ENCODE assay signal across 26 mouse cellular contexts in the genomic region with DNA sequence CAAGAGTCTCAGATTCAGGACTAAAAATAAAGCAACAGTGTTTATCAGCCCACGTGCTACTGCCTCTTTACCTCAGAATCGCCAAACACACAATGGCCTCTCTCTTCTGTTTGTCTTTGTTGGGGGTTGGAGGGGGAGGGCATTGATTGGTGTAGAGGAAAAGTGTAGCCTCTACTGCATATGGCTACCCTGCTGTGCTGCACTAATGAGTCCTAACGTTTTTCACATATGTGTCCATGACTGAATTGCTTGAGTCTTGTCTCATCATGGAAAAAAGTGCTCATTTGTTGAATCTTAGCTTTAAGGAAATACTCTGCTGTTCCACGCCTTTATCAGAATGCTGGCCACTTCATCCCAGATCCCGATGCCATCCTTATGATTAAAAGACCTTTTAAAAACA.
"Had no signal": no experiment of that assay in that cellular context is flagged by ENCODE, and none has a peak within 500 bp of the region (broad histone marks: within the 10 kb centered on the region; RNA-seq: fewer than 3 reads in every experiment).

No protein-coding gene starts in this region.

- ATAC-seq: hindbrain, postnatal 0 days; intestine, embryonic 16.5 days; liver, embryonic 12.5 days had no signal

- H3K4me1 ChIP-seq: hindbrain, embryonic 13.5 days; hindbrain, embryonic 15.5 days; limb, embryonic 15.5 days; liver, embryonic 12.5 days had no signal

- H3K9ac ChIP-seq: heart, embryonic 13.5 days; heart, embryonic 15.5 days; hindbrain, embryonic 13.5 days; hindbrain, embryonic 15.5 days; kidney, embryonic 15.5 days; limb, embryonic 15.5 days; liver, embryonic 12.5 days; liver, embryonic 14.5 days had no signal

- H3K4me2 ChIP-seq: heart, embryonic 11.5 days; heart, embryonic 13.5 days; heart, embryonic 15.5 days; hindbrain, embryonic 13.5 days; hindbrain, embryonic 15.5 days; kidney, embryonic 15.5 days; limb, embryonic 15.5 days; liver, embryonic 12.5 days had no signal

- H3K36me3 ChIP-seq: heart, embryonic 13.5 days; heart, embryonic 15.5 days; hindbrain, embryonic 13.5 days; hindbrain, embryonic 15.5 days; kidney, embryonic 15.5 days; limb, embryonic 15.5 days; liver, embryonic 12.5 days had no signal

- H3K27ac ChIP-seq: gastrocnemius, adult 2 months; heart, adult 2 months; heart, embryonic 13.5 days; heart, embryonic 15.5 days; hindbrain, embryonic 13.5 days; hindbrain, embryonic 15.5 days; hindbrain, postnatal 0 days; kidney, embryonic 15.5 days; kidney, postnatal 0 days; layer of hippocampus, adult 2 months; left cerebral cortex, adult 2 months; limb, embryonic 15.5 days; liver, embryonic 12.5 days; liver, embryonic 14.5 days had no signal

- H3K9me3 ChIP-seq: heart, embryonic 13.5 days; heart, embryonic 15.5 days; hindbrain, embryonic 13.5 days; hindbrain, embryonic 15.5 days; kidney, embryonic 15.5 days; limb, embryonic 15.5 days; liver, embryonic 12.5 days had no signal

- H3K27me3 ChIP-seq: heart, embryonic 13.5 days; heart, embryonic 15.5 days; hindbrain, embryonic 13.5 days; hindbrain, embryonic 15.5 days; kidney, embryonic 15.5 days; limb, embryonic 15.5 days; liver, embryonic 12.5 days had no signal

- DNase-seq: gastrocnemius, adult 2 months; gastrocnemius, postnatal 14 days; gastrocnemius, postnatal 36 days; heart, adult 11 months; heart, adult 2 months; heart, postnatal 14 days; heart, postnatal 36 days; kidney, adult 11 months; kidney, adult 2 months; kidney, adult 9 months; kidney, postnatal 25 days; kidney, postnatal 4 days had no signal

- H3K4me3 ChIP-seq: gastrocnemius, adult 2 months; heart, adult 2 months; heart, embryonic 13.5 days; heart, embryonic 15.5 days; hindbrain, embryonic 13.5 days; hindbrain, embryonic 15.5 days; kidney, embryonic 15.5 days; layer of hippocampus, adult 2 months; left cerebral cortex, adult 2 months; limb, embryonic 15.5 days; liver, embryonic 12.5 days had no signal
